Mouse (Mus musculus) bone marrow macrophage, adult 2 months (primary cell): ENCODE measurements around the gene Zbtb24.

Experiments
- CTCF ChIP-seq: IDR thresholded peaks from 2 replicates; pipeline ENCODE4 v1.5.1; 2012; ENCODE audit warnings: low read depth, mild to moderate bottlenecking, low read length, moderate library complexity
- POLR2A ChIP-seq: IDR thresholded peaks from 2 replicates; pipeline ENCODE4 v1.6.1; 2012; ENCODE audit warnings: mild to moderate bottlenecking, low read depth, low read length, borderline replicate concordance

GRCm38 (mm10) chr10:41459990-41460389 is 9.8 kb downstream of the Zbtb24 start:
- no peak for TF ChIP-seq POLR2A
- TF ChIP-seq CTCF: no peak
